Mouse (Mus musculus) kidney, embryonic 14.5 days (tissue): ENCODE data around the gene Cd37. TPM values are rescaled to one million over a fixed set of nuclear protein-coding genes. Genes with fewer than 3 reads are reported as not detected.

Experiments
- ATAC-seq: fragments of 200-750 bp; cut with Nextera tagmentation; 2 replicates; pipeline ENCODE4 v1.8.0; 2017; ENCODE audit warnings: moderate number of reproducible peaks, mild to moderate bottlenecking, moderate TSS enrichment, moderate library complexity; ENCODE audit not compliant: low FRiP score, low TSS enrichment
- H3K27ac ChIP-seq: fragments of 300-500 bp; sonication (generic); 2 replicates; pipeline ENCODE4 v1.5.1; 2014; ENCODE audit warnings: low read depth, mild to moderate bottlenecking, low read length, moderate library complexity, mixed read lengths
- H3K27me3 ChIP-seq: fragments of 300-500 bp; sonication (generic); 2 replicates; pipeline ENCODE4 v1.6.1; 2014; ENCODE audit warnings: mild to moderate bottlenecking, low read length; ENCODE audit not compliant: control insufficient read depth, insufficient read depth
- H3K36me3 ChIP-seq: fragments of 300-500 bp; sonication (generic); 2 replicates; pipeline ENCODE4 v1.6.1; 2014; ENCODE audit warnings: low read length, mixed read lengths; ENCODE audit not compliant: control insufficient read depth, insufficient read depth
- H3K4me1 ChIP-seq: fragments of 300-500 bp; sonication (generic); 2 replicates; pipeline ENCODE4 v1.6.1; 2014; ENCODE audit warnings: low read length, mixed read lengths; ENCODE audit not compliant: control insufficient read depth, insufficient read depth
- H3K4me2 ChIP-seq: fragments of 300-500 bp; sonication (generic); replicated peaks from 2 replicates; pipeline ENCODE4 v1.6.1; 2014; ENCODE audit warnings: low read depth, mild to moderate bottlenecking, low read length
- H3K4me3 ChIP-seq: fragments of 300-500 bp; sonication (generic); 2 replicates; pipeline ENCODE4 v1.5.1; 2014; ENCODE audit warnings: mild to moderate bottlenecking, low read length
- H3K9ac ChIP-seq: fragments of 300-500 bp; sonication (generic); 2 replicates; pipeline ENCODE4 v1.6.1; 2014; ENCODE audit warnings: low read depth, mild to moderate bottlenecking, low read length, moderate library complexity
- H3K9me3 ChIP-seq: fragments of 300-500 bp; sonication (generic); 2 replicates; pipeline ENCODE4 v1.6.1; 2016; ENCODE audit warnings: low read length; ENCODE audit not compliant: control insufficient read depth
- WGBS: fragments of 180-500 bp; shearing (Covaris S2); extraction: QIAGEN DNeasy Blood & Tissue Kit; methylation state at CpG from one replicate; pipeline ENCODE4 v1.1.7; 2014; 5-methylcytosine and 5-hydroxymethylcytosine counted together
- polyA plus RNA-seq: library from polyadenylated mRNA; unstranded; fragments of >200 nt; fragmentation: Nextera tagmentation; extraction: Ambion mirVana; gene quantifications from 2 replicates; pipeline ENCODE4 v1.2.1, GENCODE M21; 2014

The Cd37 gene
- polyA plus RNA-seq, 1 experiment from 2014 or later, result 0.60 TPM

DNA sequence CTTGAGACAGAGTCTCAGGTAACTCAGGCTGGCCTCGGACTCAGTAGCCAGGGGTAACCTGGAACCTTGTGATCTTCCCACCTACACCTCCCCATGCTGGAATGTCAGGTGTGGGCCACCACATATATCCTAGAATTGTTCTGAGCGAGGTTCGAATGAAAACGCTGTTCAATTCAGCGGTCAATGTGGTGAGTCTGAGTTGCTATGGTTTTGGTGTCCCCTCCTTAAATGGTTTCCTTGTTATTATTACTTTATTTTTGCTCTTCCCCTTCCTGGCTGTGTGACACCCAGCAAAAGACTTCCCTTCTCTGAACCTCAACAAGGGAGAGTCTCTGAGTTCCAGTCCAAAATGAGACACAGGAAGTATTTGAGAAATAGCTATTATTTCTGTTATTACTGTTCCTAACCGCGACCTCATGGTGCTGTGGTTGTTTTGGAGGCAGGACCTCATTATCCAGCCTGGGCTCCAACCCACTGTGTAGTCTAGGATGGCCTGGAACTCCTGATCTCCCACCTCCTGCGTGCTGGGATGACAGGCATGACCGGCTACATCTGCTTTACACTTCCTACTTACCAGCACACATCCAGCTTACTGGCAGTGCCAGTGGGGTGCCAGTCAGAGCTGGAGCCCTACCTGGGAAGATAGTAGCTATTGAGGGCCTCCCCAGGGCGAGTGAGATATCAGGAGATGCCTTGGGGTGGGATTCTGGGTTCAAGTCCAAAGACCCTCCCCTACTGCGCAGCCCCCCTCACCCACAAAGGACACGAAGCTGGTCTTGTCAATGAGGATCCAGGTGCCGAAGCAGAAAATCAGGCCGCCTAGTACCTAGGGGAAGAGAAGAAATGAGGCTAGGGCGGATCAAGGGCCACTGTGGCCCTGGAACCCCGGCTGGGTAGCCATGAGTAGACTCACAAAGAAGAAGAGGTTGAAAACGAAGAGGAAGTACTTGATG is 892 bp downstream of the Cd37 start:
- Histone ChIP-seq H3K9ac (no peak overlapping the region), H3K27ac (no peak overlapping the region), H3K36me3 (peaks cover 5% of the 10 kb centered on the region), H3K27me3 (peaks cover 2% of the 10 kb centered on the region; the same call in 1 of the 2 replicates), H3K4me3 (no peak overlapping the region), H3K4me1 (peaks cover 11% of the 10 kb centered on the region), H3K4me2 (no peak overlapping the region), H3K9me3 (no peaks in the 10 kb centered on the region)
- ATAC-seq, result no peak
- 76% methylated on average over 17 of the region's 17 CpGs for WGBS

DNA sequence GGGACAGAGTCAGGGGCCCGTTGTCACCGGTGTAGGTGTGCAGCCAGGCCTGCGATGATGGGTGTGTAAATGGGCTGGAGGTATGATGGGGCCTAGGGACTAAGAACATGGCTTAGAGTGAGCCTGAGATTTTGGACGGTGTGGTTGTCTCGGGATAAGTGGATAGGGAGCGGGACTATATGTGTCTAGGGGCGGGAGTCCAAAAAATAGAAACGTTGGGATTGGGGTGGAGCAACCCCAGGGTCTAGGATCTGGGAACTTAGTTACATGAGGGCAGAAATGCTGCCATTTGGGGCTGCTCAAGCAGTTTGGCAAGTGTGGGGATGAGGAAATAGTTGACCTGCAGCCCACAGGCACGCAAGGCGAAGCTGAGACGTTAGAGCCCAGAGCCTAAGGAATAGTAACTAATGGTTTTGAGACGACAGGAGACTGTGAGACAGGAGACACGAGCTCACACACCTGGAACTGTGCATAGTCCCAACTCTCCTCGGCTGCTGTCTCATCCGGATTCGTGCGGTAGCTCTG is 3.2 kb downstream of the Cd37 start:
- WGBS, result 34% methylated on average over 17 of the region's 17 CpGs
- H3K9ac ChIP-seq, result no peak overlapping the region
- peak; percentile 5 for ATAC-seq

DNA sequence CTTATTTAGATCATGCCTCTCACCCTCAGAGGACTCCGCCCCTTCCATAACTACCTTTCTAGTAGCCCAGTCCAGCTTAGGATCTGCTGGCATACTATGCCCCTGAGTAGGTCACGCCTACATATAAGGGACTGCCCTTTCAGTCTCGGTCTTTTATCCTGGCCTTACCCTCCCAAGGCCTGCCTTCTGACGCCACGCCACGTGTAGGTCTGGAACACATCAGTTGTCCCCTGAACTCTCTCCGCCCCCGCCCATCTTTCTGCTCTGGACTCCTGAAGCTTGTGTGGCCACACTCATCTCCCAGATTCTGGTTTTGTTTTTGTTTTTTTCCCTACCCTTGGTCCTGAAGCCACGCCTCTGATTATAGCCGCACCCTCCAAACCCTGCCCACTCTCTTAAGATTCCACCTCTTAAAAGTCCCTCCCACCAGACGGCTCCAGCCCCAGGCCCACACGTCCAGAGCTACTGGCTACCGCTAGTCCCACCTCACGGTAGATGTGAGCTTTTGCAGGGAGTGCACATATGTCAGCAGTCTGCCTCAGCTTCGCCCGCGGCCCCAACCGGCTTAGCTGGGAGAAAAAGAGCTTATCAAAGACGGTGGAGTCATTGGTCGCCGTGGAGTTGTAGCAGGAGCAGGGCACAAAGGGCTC is 3.9 kb downstream of the Cd37 start:
- H3K4me3 ChIP-seq, result peak overlapping the region; percentile 1; the same call in 1 of the 2 replicates
- 4% methylated on average over 21 of the region's 21 CpGs for WGBS
- peaks cover 2% of the 10 kb centered on the region; the same call in 1 of the 2 replicates for H3K27me3 ChIP-seq
- peaks cover 11% of the 10 kb centered on the region for H3K4me1 ChIP-seq
- H3K4me2 ChIP-seq, result peak overlapping the region; percentile 44
- peak; percentile 88 for ATAC-seq
- H3K36me3 ChIP-seq, result peaks cover 27% of the 10 kb centered on the region
- no peak overlapping the region for H3K9ac ChIP-seq
- no peaks in the 10 kb centered on the region for H3K9me3 ChIP-seq
- peak overlapping the region; percentile 3; the same call in 1 of the 2 replicates for H3K27ac ChIP-seq

More for the DNA sequence above, 3.2 kb downstream of the Cd37 start:
- peaks cover 27% of the 10 kb centered on the region for H3K36me3 ChIP-seq
- H3K27ac ChIP-seq, result no peak overlapping the region; the same call in 1 of the 2 replicates
- no peaks in the 10 kb centered on the region for H3K9me3 ChIP-seq
- peak overlapping the region; percentile 44 for H3K4me2 ChIP-seq
- peaks cover 11% of the 10 kb centered on the region for H3K4me1 ChIP-seq
- H3K4me3 ChIP-seq, result peak overlapping the region; percentile 1; the same call in 1 of the 2 replicates
- peaks cover 2% of the 10 kb centered on the region; the same call in 1 of the 2 replicates for H3K27me3 ChIP-seq

DNA sequence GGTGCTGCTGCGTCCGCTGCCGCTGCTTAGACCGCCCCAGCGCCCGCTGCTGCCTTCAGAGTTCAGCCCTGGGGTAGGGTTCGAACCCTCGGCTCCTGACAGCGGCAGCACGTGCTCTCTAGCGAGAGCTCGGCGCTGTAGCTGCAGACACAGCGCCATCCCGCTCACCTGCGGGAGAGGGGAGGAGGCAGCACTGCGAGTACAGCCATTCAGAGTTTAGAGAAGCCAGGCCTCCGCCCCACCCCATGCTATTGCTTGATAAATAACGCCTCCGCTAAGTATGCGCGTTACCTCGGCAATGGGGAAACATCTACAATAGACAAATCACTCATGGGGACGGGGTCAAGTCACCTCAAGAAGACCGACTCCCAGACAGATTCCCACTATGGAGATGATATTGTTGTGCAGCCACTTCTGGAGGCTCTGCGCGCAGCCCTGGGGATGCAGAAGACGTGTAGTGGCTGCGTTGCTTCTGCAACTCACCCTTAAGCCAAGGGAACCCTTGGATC is 4.5 kb downstream of the Cd37 start:
- Histone ChIP-seq H3K27ac (no peak overlapping the region), H3K4me3 (no peak overlapping the region), H3K4me2 (peak overlapping the region; percentile 44), H3K9ac (peak overlapping the region; percentile 40; the same call in 1 of the 2 replicates), H3K27me3 (peaks cover 2% of the 10 kb centered on the region; the same call in 1 of the 2 replicates), H3K4me1 (peaks cover 11% of the 10 kb centered on the region), H3K36me3 (peaks cover 33% of the 10 kb centered on the region), H3K9me3 (no peaks in the 10 kb centered on the region)
- WGBS, result 8% methylated on average over 29 of the region's 29 CpGs
- peak; percentile 17; the same call in 1 of the 2 replicates for ATAC-seq

DNA sequence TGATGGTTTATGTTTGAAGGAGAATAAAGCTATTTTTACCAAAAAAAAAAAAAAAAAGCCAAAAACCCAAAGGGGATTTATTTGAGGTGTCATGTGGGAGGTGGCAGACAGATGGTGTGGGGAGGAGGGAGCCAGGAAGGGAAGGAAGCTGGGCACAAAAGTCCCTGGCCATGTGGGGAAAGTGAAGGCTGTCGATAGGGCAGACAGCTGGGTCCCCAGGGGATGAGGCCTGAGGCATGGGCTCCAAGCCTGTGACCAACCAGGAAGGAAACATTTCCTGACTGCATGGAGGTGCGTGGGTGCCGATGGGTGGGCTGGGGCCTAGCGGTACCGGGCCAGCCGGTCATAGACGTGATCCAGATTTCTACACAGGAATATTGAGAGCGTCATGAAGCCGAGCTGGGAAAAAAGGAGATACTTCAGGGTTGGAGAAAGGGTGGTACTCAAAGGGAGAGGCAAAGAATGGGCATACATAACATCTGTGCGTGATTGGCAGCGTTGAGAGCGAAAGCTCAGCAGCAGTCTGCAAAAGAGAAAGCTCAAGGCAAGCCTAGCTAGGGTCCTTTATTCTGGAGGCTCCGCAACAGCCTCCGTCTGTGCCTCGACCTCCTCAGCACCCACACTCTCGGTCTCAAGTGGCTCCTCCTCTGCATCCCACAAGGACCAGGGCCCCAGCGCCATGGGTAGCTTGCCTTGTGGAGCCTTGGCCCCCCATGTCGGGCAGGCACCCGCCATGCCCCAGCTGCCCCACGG is 5.2 kb downstream of the Cd37 start:
- Histone ChIP-seq H3K27me3 (peaks cover 2% of the 10 kb centered on the region; the same call in 1 of the 2 replicates), H3K27ac (no peak overlapping the region), H3K36me3 (peaks cover 39% of the 10 kb centered on the region), H3K4me2 (no peak overlapping the region; the same call in 1 of the 2 replicates), H3K4me1 (peaks cover 11% of the 10 kb centered on the region), H3K9me3 (no peaks in the 10 kb centered on the region), H3K4me3 (no peak overlapping the region), H3K9ac (peak overlapping the region; percentile 40; the same call in 1 of the 2 replicates)
- ATAC-seq, result no peak
- 38% methylated on average over 20 of the region's 20 CpGs for WGBS

DNA sequence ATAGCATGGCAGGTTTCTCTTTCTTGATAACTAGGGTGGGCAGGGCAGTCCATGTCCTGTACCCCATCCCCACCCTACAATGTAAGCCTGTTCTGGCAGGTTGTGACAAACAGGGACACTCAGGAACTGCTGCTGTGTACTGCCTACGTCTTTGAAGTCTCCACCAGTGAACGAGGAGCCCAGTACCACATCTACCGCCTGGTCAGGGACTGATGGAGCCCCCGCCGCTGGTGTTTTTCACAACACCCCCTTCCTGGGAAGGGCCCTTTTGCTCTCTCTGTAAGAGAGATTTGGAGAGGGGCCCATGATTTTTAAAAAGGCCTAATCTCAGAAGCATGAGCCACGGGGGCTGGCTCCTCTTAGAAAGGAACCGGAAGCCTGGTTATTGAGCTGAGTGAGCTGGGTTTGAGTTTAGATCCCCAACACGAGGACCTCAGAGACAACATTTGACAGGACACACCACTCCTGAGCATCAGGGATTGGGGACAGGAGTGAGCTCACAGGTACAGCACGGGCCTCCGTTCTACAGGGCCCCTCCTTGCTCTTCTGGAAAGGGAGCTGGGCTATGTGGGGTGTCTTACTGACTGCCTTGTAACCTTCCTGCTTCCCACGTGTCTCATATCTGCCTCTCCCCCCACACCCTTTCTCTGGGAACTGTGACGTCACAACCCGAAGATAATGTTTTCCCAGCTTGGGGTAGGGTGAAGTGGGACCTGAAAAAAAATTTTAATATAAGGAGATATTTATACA is 6.0 kb downstream of the Cd37 start:
- Histone ChIP-seq H3K27ac (no peak overlapping the region), H3K36me3 (peaks cover 48% of the 10 kb centered on the region), H3K9ac (no peak overlapping the region), H3K27me3 (peaks cover 2% of the 10 kb centered on the region; the same call in 1 of the 2 replicates), H3K9me3 (no peaks in the 10 kb centered on the region), H3K4me2 (no peak overlapping the region), H3K4me1 (peaks cover 11% of the 10 kb centered on the region), H3K4me3 (no peak overlapping the region)
- no peak for ATAC-seq
- WGBS, result 64% methylated on average over 13 of the region's 13 CpGs

DNA sequence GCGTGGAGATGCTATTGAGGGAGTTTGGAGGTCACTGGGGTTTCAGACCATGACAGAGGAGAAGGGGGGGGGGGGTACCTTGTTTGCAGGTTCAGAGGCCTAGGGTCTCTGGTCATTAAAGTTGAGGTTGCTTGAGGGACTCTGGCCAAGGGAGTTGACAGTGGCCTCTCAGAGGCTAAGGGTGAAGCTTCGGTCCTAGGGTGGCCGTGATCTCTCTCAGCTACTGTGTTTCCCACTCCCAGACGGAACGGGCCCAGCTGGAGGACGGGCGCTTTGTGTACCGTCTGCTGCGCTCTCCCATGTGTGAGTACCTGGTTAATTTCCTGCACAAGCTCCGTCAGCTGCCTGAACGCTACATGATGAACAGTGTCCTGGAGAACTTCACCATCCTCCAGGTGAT is 7.0 kb downstream of the Cd37 start:
- Histone ChIP-seq H3K9me3 (no peaks in the 10 kb centered on the region), H3K4me2 (no peak overlapping the region), H3K36me3 (peaks cover 55% of the 10 kb centered on the region), H3K9ac (no peak overlapping the region), H3K4me1 (peaks cover 11% of the 10 kb centered on the region), H3K4me3 (no peak overlapping the region), H3K27me3 (no peaks in the 10 kb centered on the region), H3K27ac (no peak overlapping the region)
- no peak for ATAC-seq
- WGBS, result 83% methylated on average over 11 of the region's 11 CpGs

DNA sequence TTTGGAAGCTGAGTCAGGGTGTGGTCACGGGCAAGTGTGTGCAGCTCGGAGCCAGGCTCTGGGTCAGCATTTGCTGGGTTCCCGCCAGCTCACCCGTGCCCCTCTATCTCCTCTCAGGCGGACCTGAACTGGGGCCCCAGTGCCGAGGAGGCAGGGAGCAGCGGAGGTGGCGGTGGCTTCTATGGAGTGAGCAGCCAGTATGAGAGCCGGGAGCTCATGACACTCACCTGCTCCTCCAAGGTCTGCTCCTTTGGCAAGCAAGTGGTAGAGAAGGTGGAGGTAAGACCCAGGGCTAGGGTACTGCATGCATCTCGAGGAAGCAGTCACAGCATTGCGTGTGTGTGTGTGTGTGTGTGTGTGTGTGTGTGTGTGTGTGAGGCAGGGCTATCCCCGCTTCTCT is 7.7 kb downstream of the Cd37 start:
- peaks cover 11% of the 10 kb centered on the region for H3K4me1 ChIP-seq
- no peak overlapping the region for H3K4me2 ChIP-seq
- no peaks in the 10 kb centered on the region for H3K9me3 ChIP-seq
- no peaks in the 10 kb centered on the region for H3K27me3 ChIP-seq
- no peak overlapping the region for H3K9ac ChIP-seq
- no peak overlapping the region for H3K4me3 ChIP-seq
- ATAC-seq, result no peak
- H3K36me3 ChIP-seq, result peaks cover 63% of the 10 kb centered on the region
- no peak overlapping the region for H3K27ac ChIP-seq
- WGBS, result 88% methylated on average over 12 of the region's 12 CpGs
